Mouse (Mus musculus) hematopoietic stem cell, adult 5-6 weeks (primary cell): Measurements from ENCODE around the gene Sec24b. TPM values are rescaled to one million over a fixed set of nuclear protein-coding genes. Genes with fewer than 3 reads are reported as not detected.
A peak's percentile ranks its signal among the peaks of the same experiment; 100 is the strongest.

ENCODE experiments used
- ATAC-seq, 2 experiments: fragments of 125-278 bp in 1 of 2; replicated peaks in 1 of 2; 2 replicates each; pipeline ENCODE4 v1.8.0; 2016 to 2017; ENCODE audit warnings: inconsistent platforms in 2 of 2, mild to moderate bottlenecking in 2 of 2, moderate number of reproducible peaks in 2 of 2, low read depth in 1 of 2, moderate TSS enrichment in 1 of 2; ENCODE audit not compliant: low FRiP score in 2 of 2, poor library complexity in 2 of 2, severe bottlenecking in 2 of 2, insufficient read depth in 1 of 2, low TSS enrichment in 1 of 2
- total RNA-seq: library from RNA; stranded (forward); fragments of 172-1452, 232-1000 nt; gene quantifications from 2 replicates; pipeline ENCODE4 v1.2.3, GENCODE M21; 2017

Sec24b gene
- total RNA-seq: 43.0 and 63.2 TPM in 2 replicates

- peak in 1 of 2 experiments; percentile 16; a peak in 1 of 4 replicates for ATAC-seq
These were observed at the start of gene Sec24b for GRCm38 (mm10) chr3:130061281-130061680. Sec24b (minus strand) TSS chr3:130061553.

- ATAC-seq: no peak
These were observed 43.1 kb upstream of the Sec24b start for GRCm38 (mm10) chr3:130104471-130104870.

GRCm38 (mm10) chr3:130103486-130103885 is 42.1 kb upstream of the Sec24b start:
- ATAC-seq: no peak

- ATAC-seq: no peak; a peak in 2 of 4 replicates
These were observed 33.9 kb upstream of the Sec24b start for GRCm38 (mm10) chr3:130095160-130095781.

GRCm38 (mm10) chr3:130094125-130094704 is 32.9 kb upstream of the Sec24b start:
- ATAC-seq: no peak

- ATAC-seq: no peak
These were observed 29.1 kb upstream of the Sec24b start for GRCm38 (mm10) chr3:130090460-130090859.

- ATAC-seq: no peak
These were observed 27.3 kb upstream of the Sec24b start for GRCm38 (mm10) chr3:130088654-130089053.

- no peak for ATAC-seq
These were observed 26.1 kb upstream of the Sec24b start for GRCm38 (mm10) chr3:130087466-130087865.

- no peak for ATAC-seq
These were observed 25.2 kb upstream of the Sec24b start for GRCm38 (mm10) chr3:130086372-130087080.

- no peak for ATAC-seq
These were observed 22.0 kb upstream of the Sec24b start for GRCm38 (mm10) chr3:130083312-130083711.

- no peak for ATAC-seq
These were observed 19.3 kb upstream of the Sec24b start for GRCm38 (mm10) chr3:130080666-130081065.

GRCm38 (mm10) chr3:130079794-130080193 is 18.4 kb upstream of the Sec24b start:
- peak; percentile 77 to 85; a peak in 2 of 4 replicates for ATAC-seq

- no peak for ATAC-seq
These were observed 15.9 kb upstream of the Sec24b start for GRCm38 (mm10) chr3:130077291-130077690.

- no peak for ATAC-seq
These were observed 14.4 kb upstream of the Sec24b start for GRCm38 (mm10) chr3:130075746-130076145.

GRCm38 (mm10) chr3:130073085-130073484 is 11.7 kb upstream of the Sec24b start:
- peak; percentile 90 to 93; a peak in 3 of 4 replicates for ATAC-seq

- no peak for ATAC-seq
These were observed 10.6 kb upstream of the Sec24b start for GRCm38 (mm10) chr3:130071918-130072317.

GRCm38 (mm10) chr3:130060396-130061029 is 840 bp downstream of the Sec24b start:
- peak; percentile 66 to 83 for ATAC-seq

- peak; percentile 35 to 56; a peak in 3 of 4 replicates for ATAC-seq
These were observed 1.5 kb downstream of the Sec24b start for GRCm38 (mm10) chr3:130059805-130060395.
